Mouse (Mus musculus): ENCODE measurements at regions not wholly inside any gene's neighbourhood (a gene's known extent, or its start where the extent isn't known, plus 50 kb on each side); places are given as distances from the start of the nearest gene placed in this dataset.

DNA sequence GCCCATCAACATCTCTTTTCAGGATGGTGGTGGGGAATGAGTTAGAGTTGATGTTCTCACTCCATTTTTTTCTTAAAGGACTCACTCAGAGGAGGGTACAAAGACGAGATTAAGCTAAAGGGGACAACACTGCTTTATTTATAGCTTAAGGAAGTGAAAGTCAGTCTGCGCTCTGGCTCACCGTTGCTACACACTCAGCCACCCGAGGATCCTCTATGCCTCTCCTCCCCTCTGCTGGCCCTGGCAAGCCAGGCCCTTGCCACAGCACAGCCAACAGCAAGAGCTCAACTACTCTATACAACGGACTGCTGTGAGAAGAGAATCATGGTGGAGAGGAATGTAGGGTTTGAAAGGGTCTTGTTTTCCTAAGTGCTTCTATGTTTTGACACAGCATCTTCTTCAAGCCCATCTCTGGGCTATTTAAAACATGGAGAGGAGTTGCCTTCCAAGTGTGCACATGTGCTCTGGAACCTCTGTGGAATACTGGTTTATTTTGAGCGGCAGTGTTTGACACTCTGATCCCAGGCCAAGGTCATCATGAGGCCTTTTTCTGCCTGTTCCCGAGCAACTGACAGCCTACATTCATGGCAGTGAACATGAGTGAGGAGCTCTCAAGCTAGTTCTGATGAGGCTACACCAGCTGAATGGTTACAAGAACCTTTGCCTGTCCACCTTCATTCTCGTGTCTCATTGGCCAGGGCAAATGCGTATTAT is 291.9 kb upstream of the Klf4 start:
- DNase-seq (ENCODE audit: low spot score in 2 of 2): no peak

GRCm38 (mm10) chr4:55823583-55823982 is 291.3 kb upstream of the Klf4 start:
- DNase-seq (ENCODE audit: low spot score in 2 of 2): no peak

GRCm38 (mm10) chr4:55817035-55817818 is 285.0 kb upstream of the Klf4 start:
- no peak for DNase-seq (ENCODE audit: low spot score in 2 of 2)

DNA sequence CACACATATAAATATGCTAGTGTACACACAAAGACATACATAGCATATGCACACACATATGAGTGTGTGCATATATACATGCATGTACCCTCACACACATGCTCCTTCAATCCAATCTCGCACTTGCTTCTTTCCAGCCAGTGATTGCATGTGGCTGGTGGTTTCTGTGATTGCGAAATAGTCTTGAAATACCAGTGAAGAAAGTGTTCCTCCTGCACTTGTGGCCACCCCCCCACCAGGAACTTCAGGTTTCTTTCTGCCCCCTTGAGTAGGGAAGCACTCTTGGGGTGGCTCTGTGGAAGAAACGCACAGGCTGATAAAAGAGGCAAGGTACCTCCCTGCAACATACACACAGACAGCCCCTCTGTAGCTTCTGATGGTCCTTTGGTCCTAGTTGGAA is 283.6 kb upstream of the Klf4 start:
- no peak for DNase-seq (ENCODE audit: low spot score in 2 of 2)

DNA sequence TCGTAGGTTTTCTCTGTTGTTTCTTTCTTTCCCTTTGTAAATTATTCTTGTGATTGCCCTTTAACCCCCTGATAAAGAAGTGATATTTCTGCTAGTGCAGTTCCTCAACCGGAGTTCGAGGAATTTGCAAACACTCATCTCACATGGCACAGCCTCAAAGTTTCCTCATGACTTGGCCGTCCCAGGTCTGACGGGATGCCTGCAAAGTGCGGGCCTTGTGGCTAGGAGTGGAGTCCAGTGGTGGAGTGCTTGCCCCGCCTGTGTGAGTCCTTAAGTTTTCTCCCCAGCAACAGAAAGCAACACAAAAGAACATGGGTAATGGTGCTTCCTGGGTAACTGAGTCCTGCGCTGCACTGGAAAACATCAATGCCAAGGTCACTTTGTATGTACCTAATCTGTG is 280.6 kb upstream of the Klf4 start:
- no peak for DNase-seq (ENCODE audit: low spot score in 2 of 2)

DNA sequence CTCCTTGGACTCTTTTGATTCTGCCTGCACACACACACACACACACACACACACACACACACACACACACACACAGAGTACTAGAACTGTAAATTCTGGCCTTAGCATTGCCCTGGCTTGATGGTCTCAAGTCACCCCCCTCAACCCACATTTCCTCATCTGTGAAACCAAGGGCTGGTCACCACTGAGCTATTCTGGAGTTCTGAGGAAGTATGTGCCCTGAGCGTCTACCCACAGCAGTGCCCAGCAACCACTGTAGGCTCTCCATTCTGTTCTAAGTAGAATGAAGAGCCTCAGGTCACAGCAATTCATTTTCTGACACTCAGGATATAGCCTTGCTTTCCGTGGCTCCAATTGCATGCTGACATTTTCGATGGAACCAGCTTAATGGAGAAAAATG is 279.4 kb upstream of the Klf4 start:
- no peak for DNase-seq (ENCODE audit: low spot score in 2 of 2)

GRCm38 (mm10) chr4:55808501-55808900 is 276.2 kb upstream of the Klf4 start:
- peak in 1 of 2 experiments; percentile 8 for DNase-seq (ENCODE audit: low spot score in 2 of 2)

DNA sequence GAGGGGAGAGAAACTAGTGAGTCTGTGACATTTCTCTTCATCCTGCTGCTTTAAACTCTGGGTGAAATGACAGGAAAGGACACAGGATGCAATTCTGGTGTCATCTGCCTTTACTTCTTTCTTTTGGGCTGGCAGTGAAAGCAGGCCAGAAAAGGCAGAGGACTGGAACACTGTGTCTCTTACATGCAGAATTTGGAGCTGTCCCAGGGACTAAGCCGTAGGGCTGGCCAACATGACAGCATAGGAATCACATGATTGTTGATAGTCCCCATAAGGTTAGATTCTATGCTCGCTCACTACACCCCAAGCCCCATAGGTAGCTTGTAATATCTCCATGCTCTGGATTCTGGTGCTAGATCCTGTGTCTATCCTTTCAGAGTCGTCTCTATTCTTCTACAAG is 274.5 kb upstream of the Klf4 start:
- DNase-seq (ENCODE audit: low spot score in 2 of 2): no peak

GRCm38 (mm10) chr4:55805255-55806051 is 273.2 kb upstream of the Klf4 start:
- DNase-seq (ENCODE audit: low spot score in 2 of 2): no peak

DNA sequence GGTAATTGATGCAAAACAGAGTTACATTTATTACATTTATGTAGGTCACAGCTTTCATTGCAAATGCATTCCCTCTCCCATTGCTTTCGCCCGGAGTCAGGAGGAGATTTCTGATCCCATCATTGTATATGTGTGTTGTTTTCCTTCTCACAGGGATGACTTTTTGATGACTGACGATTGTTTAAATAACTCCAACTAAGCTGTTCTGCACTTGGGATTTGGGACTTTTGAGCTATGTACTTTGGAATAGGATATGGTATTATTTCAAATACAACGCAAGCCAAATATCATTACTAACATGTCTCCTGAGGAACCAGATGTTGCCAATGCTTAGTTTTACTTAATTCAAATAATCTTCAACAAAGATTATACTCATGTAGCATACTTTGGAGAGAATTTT is 269.8 kb upstream of the Klf4 start:
- DNase-seq (ENCODE audit: low spot score in 2 of 2): no peak

DNA sequence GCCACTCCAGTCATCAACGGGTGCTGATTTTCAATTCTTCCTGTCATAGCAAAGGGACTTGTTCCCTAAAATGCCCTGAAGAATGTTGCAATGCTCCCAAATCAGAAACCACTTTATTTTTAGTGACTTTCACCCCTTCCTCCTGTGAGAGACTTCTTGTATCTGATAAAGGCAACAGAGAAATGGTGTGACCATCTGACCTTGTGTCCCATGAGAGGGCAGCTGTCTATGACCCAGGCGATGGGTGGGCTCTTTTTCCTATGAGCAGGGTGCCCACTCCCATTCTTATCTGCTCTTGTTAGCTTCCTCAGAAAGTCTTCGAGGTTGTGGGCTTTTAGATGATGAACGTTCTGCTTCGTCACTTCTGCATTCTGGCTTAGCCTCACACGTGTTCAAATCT is 265.8 kb upstream of the Klf4 start:
- no peak for DNase-seq (ENCODE audit: low spot score in 2 of 2)

GRCm38 (mm10) chr4:55781329-55781847 is 249.1 kb upstream of the Klf4 start:
- no peak for DNase-seq (ENCODE audit: low spot score in 2 of 2)

DNA sequence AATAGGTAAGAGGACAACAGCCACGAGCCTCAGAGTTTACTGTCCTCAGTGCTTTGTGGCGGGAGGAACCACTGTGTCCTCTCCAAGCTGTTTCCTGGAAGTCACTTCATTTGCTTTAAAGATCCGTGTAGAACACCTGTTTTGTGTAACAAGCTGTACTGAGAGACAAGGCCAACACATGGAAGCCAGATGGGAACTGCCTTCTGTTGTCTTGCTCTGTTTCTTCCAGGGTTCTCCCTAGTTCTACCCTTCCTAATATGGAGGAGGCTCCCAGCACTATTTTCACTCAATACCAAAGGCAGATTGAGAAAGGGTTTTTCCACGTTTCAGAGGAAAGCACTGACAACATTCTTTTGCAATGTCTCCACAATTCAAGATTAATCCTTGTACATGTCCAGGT is 247.3 kb upstream of the Klf4 start:
- no peak for DNase-seq (ENCODE audit: low spot score in 2 of 2)

DNA sequence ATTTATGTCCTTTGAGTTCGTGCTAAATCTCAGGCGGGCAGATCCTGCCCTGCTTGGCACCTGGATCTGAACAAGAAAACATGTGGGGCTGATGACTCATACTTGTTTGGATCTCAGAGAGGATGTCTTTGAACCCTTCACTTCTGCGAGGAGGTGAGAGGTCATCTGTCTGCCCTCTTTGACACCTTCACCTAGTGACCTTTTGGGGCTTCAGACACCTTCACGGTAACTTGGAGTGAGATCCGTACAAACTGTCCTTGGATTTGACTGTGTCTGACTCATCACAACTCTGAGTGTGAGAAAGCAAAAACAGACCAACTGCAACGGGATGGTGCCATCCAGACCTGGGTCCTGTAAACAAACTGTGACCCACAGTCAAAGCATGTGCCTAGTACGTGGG is 243.6 kb upstream of the Klf4 start:
- DNase-seq (ENCODE audit: low spot score in 2 of 2): no peak

- DNase-seq (ENCODE audit: low spot score in 2 of 2): no peak
Observed at GRCm38 (mm10) chr4:55774571-55774970, 242.3 kb upstream of the Klf4 start.

- no peak for DNase-seq (ENCODE audit: low spot score in 2 of 2)
Observed at GRCm38 (mm10) chr4:55769656-55770055, 237.4 kb upstream of the Klf4 start.

DNA sequence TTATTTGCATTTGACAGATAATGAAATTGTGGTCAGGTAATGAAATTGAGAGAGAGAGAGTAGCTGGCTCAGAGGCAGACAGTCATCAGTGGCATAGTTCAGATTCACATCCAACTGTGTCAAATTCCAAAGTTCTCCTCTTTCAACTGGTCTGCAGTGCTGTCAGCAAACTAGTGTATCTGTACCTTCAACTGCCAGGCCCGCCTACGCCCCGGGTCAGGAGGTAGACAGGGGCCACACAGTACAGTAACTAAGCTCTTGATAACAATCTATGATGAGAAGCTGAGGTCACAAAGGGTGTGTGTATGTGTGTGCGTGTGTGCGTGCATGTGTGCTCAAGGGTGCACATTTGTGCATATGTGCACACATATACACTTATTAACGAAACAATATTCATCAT is 236.1 kb upstream of the Klf4 start:
- no peak for DNase-seq (ENCODE audit: low spot score in 2 of 2)

GRCm38 (mm10) chr4:55767133-55767532 is 234.9 kb upstream of the Klf4 start:
- DNase-seq (ENCODE audit: low spot score in 2 of 2): no peak

DNA sequence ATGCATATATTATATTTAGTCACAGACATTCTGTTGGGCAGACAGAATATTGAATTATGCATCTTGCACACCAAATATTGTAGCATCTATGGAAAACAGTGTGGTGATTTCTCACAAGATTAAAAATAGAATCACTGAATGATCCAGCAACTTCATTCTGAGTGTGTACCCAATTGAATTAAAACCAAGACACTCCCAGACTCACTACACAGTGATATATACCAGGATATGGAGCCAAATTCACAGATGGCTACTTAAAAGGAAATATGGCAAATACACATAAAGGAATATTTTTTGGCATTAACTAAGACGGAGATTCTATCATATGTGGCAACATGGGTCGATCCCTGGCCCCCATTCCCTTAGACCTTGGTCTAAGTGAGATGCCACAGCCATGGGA is 233.5 kb upstream of the Klf4 start:
- no peak for DNase-seq (ENCODE audit: low spot score in 2 of 2)

DNA sequence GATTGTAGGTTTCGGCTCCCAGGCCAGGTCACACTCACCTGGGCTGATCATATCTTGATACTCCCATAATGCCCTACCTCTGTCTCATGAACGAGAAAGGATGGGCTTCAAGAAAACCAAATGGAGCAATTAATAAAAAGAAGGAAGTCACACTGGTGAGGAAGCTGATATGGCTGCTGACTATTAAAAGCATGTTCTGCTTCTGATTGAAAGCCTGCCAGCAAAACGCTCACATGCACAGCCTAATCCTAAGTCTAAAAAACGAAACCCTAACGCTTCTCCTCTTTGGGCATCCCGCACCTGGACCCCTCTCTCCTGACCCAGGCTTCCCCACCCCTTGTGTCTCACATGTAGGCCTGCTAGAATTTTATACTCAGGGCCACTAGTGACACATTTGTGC is 230.8 kb upstream of the Klf4 start:
- no peak for DNase-seq (ENCODE audit: low spot score in 2 of 2)

DNA sequence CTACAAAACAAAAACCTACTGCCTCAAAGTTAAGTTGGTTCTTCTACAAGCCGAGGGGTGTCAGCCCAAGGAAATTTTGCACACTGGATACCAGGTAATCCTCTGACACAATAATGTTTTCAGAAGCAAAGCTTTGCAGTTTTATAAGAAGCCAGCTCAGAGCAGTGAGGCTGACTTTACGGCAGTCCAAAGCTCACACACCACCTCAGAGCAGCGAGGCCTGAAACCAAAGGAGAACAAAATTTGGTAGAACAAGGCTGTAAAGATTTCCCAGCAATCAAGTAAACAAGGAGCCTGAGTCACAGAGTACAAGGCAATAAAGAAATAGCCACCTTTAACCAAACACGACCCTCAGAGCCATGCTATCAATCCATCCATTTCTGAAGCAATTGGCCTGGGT is 230.1 kb upstream of the Klf4 start:
- DNase-seq (ENCODE audit: low spot score in 2 of 2): no peak

DNA sequence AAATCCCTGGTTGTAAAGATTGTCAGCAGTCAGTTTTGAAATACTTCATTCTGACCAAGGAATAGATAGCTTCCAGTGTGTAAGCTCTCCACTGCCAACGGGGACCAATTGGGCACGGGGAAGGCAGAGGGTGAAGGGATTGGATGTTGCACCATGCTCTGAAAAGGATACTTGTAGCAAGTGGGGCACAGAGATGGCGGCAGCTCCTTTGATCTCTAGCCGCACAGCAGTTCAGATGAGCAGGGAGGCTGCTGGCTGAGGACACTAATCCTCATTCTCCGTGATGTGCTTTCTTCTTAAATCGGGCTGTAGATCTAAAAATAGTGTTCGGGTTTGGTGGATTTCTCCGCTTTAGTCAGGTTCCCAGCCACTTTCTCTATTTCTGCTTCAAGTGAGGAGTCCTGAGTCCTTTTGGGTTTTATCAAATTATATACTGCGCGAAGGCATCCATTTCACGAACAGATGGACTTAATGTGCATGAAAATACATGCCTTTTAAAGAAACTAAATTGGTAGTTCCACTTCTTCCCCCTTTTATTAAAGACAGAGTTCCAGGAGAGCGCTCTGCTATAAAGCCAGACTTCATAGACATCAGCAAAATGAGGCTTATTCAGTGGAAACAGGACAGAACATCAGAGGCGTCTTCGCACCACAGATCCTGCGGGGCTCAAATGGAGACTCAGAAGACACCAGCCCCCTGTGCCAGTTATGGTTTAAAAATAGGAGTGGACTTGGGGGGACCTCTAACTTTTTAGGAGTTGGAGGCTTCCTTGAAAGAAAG is 225.1 kb upstream of the Klf4 start:
- no peak for DNase-seq (ENCODE audit: low spot score in 2 of 2)

Measured in cerebellum, postnatal 4 days (tissue).